Mouse (Mus musculus) heart, postnatal 0 days (tissue): ENCODE results near the gene F2r. TPM values are rescaled to one million over a fixed set of nuclear protein-coding genes. Genes with fewer than 3 reads are reported as not detected.

Experiments
- ATAC-seq: fragments of 200-750 bp; cut with Nextera tagmentation; 2 replicates; pipeline ENCODE4 v1.8.0; 2017; ENCODE audit warnings: low read depth, moderate number of reproducible peaks, moderate library complexity; ENCODE audit not compliant: insufficient read depth
- DNase-seq: peaks from one replicate; pipeline ENCODE4 v3.0.0-alpha.2; 2016; ENCODE audit warnings: low spot score
- H3K27ac ChIP-seq: fragments of 300-500 bp; sonication (generic); 2 replicates; pipeline ENCODE4 v1.5.1; 2014; ENCODE audit warnings: low read depth, mild to moderate bottlenecking
- H3K27me3 ChIP-seq: fragments of 300-500 bp; sonication (generic); 2 replicates; pipeline ENCODE4 v1.6.1; 2014; ENCODE audit warnings: low read length, mixed read lengths; ENCODE audit not compliant: control insufficient read depth, insufficient read depth
- H3K36me3 ChIP-seq: fragments of 300-500 bp; sonication (generic); replicated peaks from 2 replicates; pipeline ENCODE4 v1.6.1; 2014; ENCODE audit warnings: low read length, mixed read lengths; ENCODE audit not compliant: control insufficient read depth, insufficient read depth
- H3K4me1 ChIP-seq: fragments of 300-500 bp; sonication (generic); 2 replicates; pipeline ENCODE4 v1.6.1; 2014; ENCODE audit warnings: antibody characterized with exemption; ENCODE audit not compliant: control insufficient read depth, insufficient read depth
- H3K4me2 ChIP-seq: fragments of 300-500 bp; sonication (generic); 2 replicates; pipeline ENCODE4 v1.6.1; 2014; ENCODE audit warnings: low read depth, mild to moderate bottlenecking, low read length, moderate library complexity
- H3K4me3 ChIP-seq: fragments of 300-500 bp; sonication (generic); 2 replicates; pipeline ENCODE4 v1.5.1; 2014; ENCODE audit warnings: low read depth, low read length
- H3K9ac ChIP-seq: fragments of 300-500 bp; sonication (generic); replicated peaks from 2 replicates; pipeline ENCODE4 v1.6.1; 2014; ENCODE audit warnings: low read depth, low read length, mixed read lengths
- H3K9me3 ChIP-seq: fragments of 300-500 bp; sonication (generic); replicated peaks from 2 replicates; pipeline ENCODE4 v1.6.1; 2016; ENCODE audit warnings: low read length; ENCODE audit not compliant: control insufficient read depth
- CTCF ChIP-seq: IDR thresholded peaks from 2 replicates; pipeline ENCODE4 v1.5.1; 2016; ENCODE audit warnings: antibody characterized with exemption, control low read depth, low read depth
- EP300 ChIP-seq: IDR thresholded peaks from 2 replicates; pipeline ENCODE4 v1.6.1; 2016; ENCODE audit warnings: antibody characterized with exemption, low read depth
- WGBS: fragments of 180-500 bp; shearing (Covaris S2); extraction: QIAGEN DNeasy Blood & Tissue Kit; methylation state at CpG from one replicate; pipeline ENCODE4 v1.1.7; 2014; 5-methylcytosine and 5-hydroxymethylcytosine counted together
- polyA plus RNA-seq: library from polyadenylated mRNA; unstranded; fragments of >200 nt; fragmentation: Nextera tagmentation; extraction: Ambion mirVana; gene quantifications from 2 replicates; pipeline ENCODE4 v1.2.1, GENCODE M21; 2015
- total RNA-seq: library from RNA; depleted of rRNA; stranded (reverse); fragments of >200 nt; gene quantifications from 2 replicates; pipeline ENCODE4 v1.2.3, GENCODE M21; 2014; ENCODE audit warnings: low replicate concordance; rRNA removed

F2r gene
- total and polyA plus RNA-seq, 2 experiments from 2014 or later, result 63.9 to 105 TPM

DNA sequence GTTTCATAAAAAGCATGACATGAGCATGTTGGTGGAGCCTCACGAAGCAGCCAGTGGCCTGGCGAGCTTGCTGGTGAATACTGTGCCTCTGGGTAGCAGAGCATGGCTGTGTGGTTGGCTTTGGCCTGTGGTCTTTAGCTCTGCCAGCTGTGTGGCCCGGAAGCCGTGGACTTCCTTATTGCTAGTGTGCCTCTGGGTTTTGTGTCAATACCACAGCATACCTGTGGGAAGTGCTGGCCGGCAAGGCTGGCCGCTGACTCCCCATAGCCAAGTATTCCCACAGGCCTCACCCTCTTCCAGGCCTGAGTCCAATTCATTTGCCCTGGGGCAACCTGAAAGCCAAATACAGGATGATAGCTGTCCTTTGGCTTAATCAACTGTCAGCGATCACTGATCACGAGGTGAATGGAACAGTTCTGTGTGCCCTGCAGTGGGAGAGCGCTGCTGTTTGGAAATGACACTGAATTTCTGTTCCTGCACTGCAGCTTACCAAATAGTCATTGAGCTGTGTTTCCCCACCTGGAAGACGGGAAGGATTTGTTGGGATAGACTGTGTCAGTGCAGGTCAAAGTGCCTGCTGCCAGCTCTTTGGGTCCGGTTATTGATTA, 64.3 kb downstream of the F2r start:
- H3K4me3 ChIP-seq, result no peak overlapping the region
- no peak overlapping the region for H3K9ac ChIP-seq
- no peak overlapping the region for H3K27ac ChIP-seq
- H3K4me1 ChIP-seq, result no peaks in the 10 kb centered on the region
- H3K4me2 ChIP-seq, result no peak overlapping the region
- TF ChIP-seq CTCF (no peak), EP300 (no peak)
- ATAC-seq (no peak), DNase-seq (no peak)
- H3K27me3 ChIP-seq, result no peaks in the 10 kb centered on the region
- H3K36me3 ChIP-seq, result no peaks in the 10 kb centered on the region
- 82% methylated on average over 11 of the region's 11 CpGs for WGBS
- H3K9me3 ChIP-seq, result no peaks in the 10 kb centered on the region

Other genes starting within 250 kb of the F2r start
- gene Aggf1, start 243.1 kb downstream of the F2r start, total RNA-seq, result 14.8 and 17.9 TPM in 2 replicates
- 16.6 and 19.0 TPM in 2 replicates for gene Aggf1, start 243.1 kb downstream of the F2r start, polyA plus RNA-seq
- gene Crhbp, start 173.6 kb downstream of the F2r start, total RNA-seq, result not detected in 2 replicates
- not detected in 2 replicates for gene Crhbp, start 173.6 kb downstream of the F2r start, polyA plus RNA-seq
- not detected in 2 replicates for gene S100z, start 139.8 kb downstream of the F2r start, total RNA-seq
- not detected in 2 replicates for gene S100z, start 139.8 kb downstream of the F2r start, polyA plus RNA-seq
- 0.95 and 2.3 TPM in 2 replicates for gene F2rl1, start 93.3 kb downstream of the F2r start, total RNA-seq
- gene F2rl1, start 93.3 kb downstream of the F2r start, polyA plus RNA-seq, result 0.21 and 0.25 TPM in 2 replicates
- gene F2rl2, start 78.4 kb upstream of the F2r start, total RNA-seq, result not detected in 2 replicates
- 0.05 and 0.18 TPM in 2 replicates for gene F2rl2, start 78.4 kb upstream of the F2r start, polyA plus RNA-seq